23 mouse cellular contexts compared by ENCODE assay signal in genomic region chr10:58395723-58396122, GRCm38 (mm10). TPM values are rescaled to one million over a fixed set of nuclear protein-coding genes. Genes with fewer than 3 reads are reported as not detected.
A peak's percentile ranks its signal among the peaks of the same experiment; 100 is the strongest.
DNase-seq lines count a peak whose midpoint lies in the region; ATAC-seq and TF ChIP-seq lines count a peak whose summit lies in the region.
"Had no signal": no experiment of that assay in that cellular context is flagged by ENCODE, and none has a peak within 500 bp of the region (broad histone marks: within the 10 kb centered on the region; RNA-seq: fewer than 3 reads in every experiment).

No protein-coding gene starts in this region.

- 94% methylated on average over 2 of the region's 2 CpGs for WGBS in cerebellum, adult 2 months
- 59% methylated on average over 2 of the region's 2 CpGs for WGBS in heart, embryonic 11.5 days (ENCODE audit: insufficient replicate concordance)
- WGBS in midbrain, embryonic 11.5 days: 94% methylated on average over 2 of the region's 2 CpGs
- 95% methylated on average over 2 of the region's 2 CpGs for WGBS in midbrain, embryonic 14.5 days

- no peaks in the 10 kb centered on the region for H3K27me3 ChIP-seq in cerebellum, adult 2 months (ENCODE audit: control insufficient read depth, insufficient read depth, low read length)
- H3K27me3 ChIP-seq in heart, embryonic 11.5 days (ENCODE audit: control insufficient read depth, insufficient read depth, low read length): no peaks in the 10 kb centered on the region
- H3K27me3 ChIP-seq in midbrain, embryonic 11.5 days (ENCODE audit: control insufficient read depth, insufficient read depth, low read length): no peaks in the 10 kb centered on the region
- H3K27me3 ChIP-seq in midbrain, embryonic 14.5 days (ENCODE audit: control insufficient read depth, insufficient read depth, low read length): no peaks in the 10 kb centered on the region
- H3K27me3 ChIP-seq: forebrain, embryonic 15.5 days; hindbrain, embryonic 15.5 days; limb, embryonic 12.5 days had no signal

- H3K4me2 ChIP-seq in heart, embryonic 11.5 days: peak overlapping the region; percentile 48
- H3K4me2 ChIP-seq in midbrain, embryonic 11.5 days: no peak overlapping the region
- H3K4me2 ChIP-seq in midbrain, embryonic 14.5 days (ENCODE audit: low read length): no peak overlapping the region
- H3K4me2 ChIP-seq: forebrain, embryonic 15.5 days; hindbrain, embryonic 15.5 days; limb, embryonic 12.5 days; liver, embryonic 11.5 days had no signal

- intact Hi-C loops in heart, postnatal 36 days (cut with DNase I): no loop called here
- intact Hi-C loops in left cerebral cortex, adult 2 months (cut with DNase I): no loop called here
- intact Hi-C loops in left cerebral cortex, postnatal 10 days (cut with DNase I): no loop called here

- peak overlapping the region; percentile 74; the same call in 1 of the 2 replicates for H3K27ac ChIP-seq in cerebellum, adult 2 months (ENCODE audit: insufficient read depth, low read length)
- H3K27ac ChIP-seq in heart, embryonic 11.5 days (ENCODE audit: low read depth, low read length): peak overlapping the region; percentile 87
- peak overlapping the region; percentile 6; the same call in 1 of the 2 replicates for H3K27ac ChIP-seq in left cerebral cortex, adult 2 months
- no peak overlapping the region for H3K27ac ChIP-seq in midbrain, embryonic 11.5 days (ENCODE audit: low read depth, low read length)
- no peak overlapping the region for H3K27ac ChIP-seq in midbrain, embryonic 14.5 days (replicated peaks; ENCODE audit: low read depth, low read length)
- H3K27ac ChIP-seq: embryonic facial prominence, embryonic 10.5 days; hindbrain, embryonic 15.5 days; limb, embryonic 12.5 days had no signal

- no peak for DNase-seq in cerebellum, adult 2 months
- DNase-seq in cerebellum, adult 18-20 months: no peak
- no peak for DNase-seq in heart, postnatal 36 days
- no peak for DNase-seq in left cerebral cortex, adult 2 months (ENCODE audit: extremely low spot score in 1 of 2, low spot score in 2 of 2)
- DNase-seq in left cerebral cortex, postnatal 10 days (ENCODE audit: extremely low spot score in 1 of 2, low spot score in 2 of 2): no peak
- DNase-seq in midbrain, embryonic 11.5 days (ENCODE audit: low spot score, missing footprints): peak; percentile 19
- DNase-seq in midbrain, embryonic 14.5 days: no peak
- DNase-seq: adrenal gland, adult 8-10 months; cerebellum, adult 9-11 months; gastrocnemius, postnatal 10 days; kidney, adult 2 months; kidney, postnatal 10 days; lung, adult 2 months; thymus, adult 18-20 months; thymus, postnatal 36 days had no signal

- ATAC-seq in heart, embryonic 11.5 days (replicated peaks; ENCODE audit: insufficient number of reproducible peaks, low FRiP score, low TSS enrichment): no peak
- no peak for ATAC-seq in midbrain, embryonic 11.5 days (ENCODE audit: low FRiP score)
- ATAC-seq in midbrain, embryonic 14.5 days (ENCODE audit: low FRiP score, low TSS enrichment): no peak
- ATAC-seq: activated CD4-positive, CD25-positive, alpha-beta regulatory T cell, adult 4 months; midbrain, embryonic 16.5 days had no signal

- no peak for TF ChIP-seq POLR2A in cerebellum, adult 2 months (IDR thresholded peaks at IDR 0.05; ENCODE audit: borderline replicate concordance, insufficient read depth, low read length)

- peaks cover 5% of the 10 kb centered on the region; the same call in 1 of the 2 replicates for H3K36me3 ChIP-seq in heart, embryonic 11.5 days (ENCODE audit: control insufficient read depth, insufficient read depth, low read length)
- no peaks in the 10 kb centered on the region for H3K36me3 ChIP-seq in midbrain, embryonic 11.5 days (ENCODE audit: control insufficient read depth, insufficient read depth, low read length)
- H3K36me3 ChIP-seq in midbrain, embryonic 14.5 days (ENCODE audit: control insufficient read depth, insufficient read depth, low read length): no peaks in the 10 kb centered on the region

- H3K9me3 ChIP-seq in heart, embryonic 11.5 days (replicated peaks; ENCODE audit: control insufficient read depth, low read length): no peaks in the 10 kb centered on the region
- no peaks in the 10 kb centered on the region for H3K9me3 ChIP-seq in midbrain, embryonic 11.5 days (ENCODE audit: control insufficient read depth, low read length)
- no peaks in the 10 kb centered on the region for H3K9me3 ChIP-seq in midbrain, embryonic 14.5 days (ENCODE audit: control insufficient read depth, low read length)
- H3K9me3 ChIP-seq: embryonic facial prominence, embryonic 10.5 days; forebrain, embryonic 15.5 days; hindbrain, embryonic 15.5 days; limb, embryonic 12.5 days had no signal

- no peak for TF ChIP-seq CTCF in cerebellum, adult 2 months (IDR thresholded peaks at IDR 0.05; ENCODE audit: borderline replicate concordance, insufficient read depth, low read depth, low read length)
- TF ChIP-seq CTCF in left cerebral cortex, adult 2 months (IDR thresholded peaks at IDR 0.05): no peak

- peaks cover 8% of the 10 kb centered on the region for H3K4me1 ChIP-seq in cerebellum, adult 2 months (ENCODE audit: control insufficient read depth, insufficient read depth, low read length)
- H3K4me1 ChIP-seq in heart, embryonic 11.5 days (ENCODE audit: control insufficient read depth, insufficient read depth, low read length): peaks cover 41% of the 10 kb centered on the region
- no peaks in the 10 kb centered on the region for H3K4me1 ChIP-seq in midbrain, embryonic 11.5 days (ENCODE audit: control insufficient read depth, insufficient read depth, low read length)
- no peaks in the 10 kb centered on the region; the same call in 1 of the 2 replicates for H3K4me1 ChIP-seq in midbrain, embryonic 14.5 days (ENCODE audit: control insufficient read depth, insufficient read depth, low read length)
- H3K4me1 ChIP-seq: limb, embryonic 12.5 days had no signal

- H3K9ac ChIP-seq in heart, embryonic 11.5 days (ENCODE audit: low read depth, low read length): peak overlapping the region; percentile 57
- H3K9ac ChIP-seq in midbrain, embryonic 11.5 days (ENCODE audit: low read length): no peak overlapping the region
- H3K9ac ChIP-seq in midbrain, embryonic 14.5 days (replicated peaks; ENCODE audit: low read length): no peak overlapping the region
- H3K9ac ChIP-seq: forebrain, embryonic 15.5 days; hindbrain, embryonic 15.5 days; limb, embryonic 12.5 days had no signal

- no peak overlapping the region for H3K4me3 ChIP-seq in cerebellum, adult 2 months (replicated peaks; ENCODE audit: insufficient read depth, low read depth, low read length)
- H3K4me3 ChIP-seq in heart, embryonic 11.5 days (ENCODE audit: low read depth, low read length): peak overlapping the region; percentile 22
- no peak overlapping the region for H3K4me3 ChIP-seq in left cerebral cortex, adult 2 months
- no peak overlapping the region for H3K4me3 ChIP-seq in midbrain, embryonic 11.5 days (ENCODE audit: low read depth, low read length)
- H3K4me3 ChIP-seq in midbrain, embryonic 14.5 days (replicated peaks; ENCODE audit: low read depth, low read length): no peak overlapping the region
- H3K4me3 ChIP-seq: embryonic facial prominence, embryonic 10.5 days; forebrain, embryonic 15.5 days; hindbrain, embryonic 15.5 days; limb, embryonic 12.5 days had no signal

RNA-seq across cellular contexts. Expression of gene Ranbp2, which starts 51.0 kb away (rescaled TPM):
- 17.3 and 17.8 TPM in 2 replicates for polyA plus RNA-seq in cerebellum, adult 2 months (2012; rRNA removed)
- 21.9 and 35.5 TPM in 2 replicates for polyA plus RNA-seq in heart, embryonic 11.5 days (2014; fragmentation: Nextera tagmentation; extraction: Ambion mirVana)
- total RNA-seq in heart, postnatal 36 days (2021): 10 to 100 TPM; 45.1 to 54.4 TPM
- total RNA-seq in left cerebral cortex, adult 2 months (2021): 10 to 100 TPM; 92.3 to 96.3 TPM
- 10 to 100 TPM; 65.0 to 67.5 TPM for total RNA-seq in left cerebral cortex, postnatal 10 days (2021)
- 29.1 and 33.8 TPM in 2 replicates for polyA plus RNA-seq in midbrain, embryonic 11.5 days (2014; fragmentation: Nextera tagmentation; extraction: Ambion mirVana)
- polyA plus RNA-seq in midbrain, embryonic 14.5 days (2014; fragmentation: Nextera tagmentation; extraction: Ambion mirVana): 32.7 and 35.6 TPM in 2 replicates

Comparison
In these comparisons a context has a peak if more than half of its experiments do, and no peak if none do; other contexts are left out.
1. H3K27ac ChIP-seq: peak in cerebellum, adult 2 months (single experiment), heart, embryonic 11.5 days (single experiment) and left cerebral cortex, adult 2 months (single experiment); none in midbrain, embryonic 11.5 days (single experiment) and midbrain, embryonic 14.5 days (single experiment).